In the genomic region with DNA sequence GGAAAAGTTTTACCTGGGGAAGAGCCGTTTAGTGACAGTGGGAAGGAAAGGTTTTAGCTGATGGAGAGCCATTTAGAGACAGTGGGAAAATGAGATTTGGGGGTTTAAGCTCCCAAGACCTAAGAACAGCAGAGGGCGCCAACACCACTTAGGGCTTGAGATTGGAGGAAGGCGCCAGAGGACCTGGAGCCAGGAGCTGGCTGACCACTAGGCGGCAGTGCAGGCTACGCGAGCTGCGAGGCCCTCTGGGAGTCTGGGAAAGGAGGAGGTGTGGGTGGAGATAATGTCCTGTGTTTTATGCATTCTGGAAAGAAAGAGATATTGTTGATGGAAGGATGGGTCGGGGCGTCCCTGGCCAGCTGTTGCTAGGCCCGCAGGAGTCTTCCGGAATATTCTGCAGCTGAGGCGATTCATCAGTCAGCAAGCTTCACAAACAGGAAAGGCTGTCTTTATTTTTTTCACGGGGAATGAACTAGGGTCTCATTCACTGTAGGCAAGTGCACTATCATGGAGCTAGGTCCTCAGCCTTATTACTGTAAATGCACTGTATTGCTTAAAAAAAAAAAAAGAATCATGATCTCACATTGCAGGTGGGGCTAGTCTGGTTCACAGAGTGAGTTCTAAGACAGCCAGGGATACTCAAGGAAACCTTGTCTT, we compare ENCODE assay signal across 8 mouse cellular contexts. TPM values are rescaled to one million over a fixed set of nuclear protein-coding genes. Genes with fewer than 3 reads are reported as not detected.
A peak's percentile ranks its signal among the peaks of the same experiment; 100 is the strongest.
DNase-seq lines count a peak whose midpoint lies in the region; ATAC-seq and TF ChIP-seq lines count a peak whose summit lies in the region.

No protein-coding gene starts in this region.

- peak; percentile 100 for TF ChIP-seq CTCF in lung, postnatal 0 days (IDR thresholded peaks at IDR 0.05)

- H3K36me3 ChIP-seq in hindbrain, embryonic 11.5 days (ENCODE audit: control insufficient read depth, insufficient read depth, low read length), result no peaks in the 10 kb centered on the region
- no peaks in the 10 kb centered on the region for H3K36me3 ChIP-seq in lung, postnatal 0 days (ENCODE audit: insufficient read depth, low read length)

- no peak overlapping the region for H3K27ac ChIP-seq in hindbrain, embryonic 11.5 days (ENCODE audit: low read depth, low read length)
- no peak overlapping the region for H3K27ac ChIP-seq in lung, postnatal 0 days (ENCODE audit: low read length)

- H3K4me3 ChIP-seq in hindbrain, embryonic 11.5 days (ENCODE audit: low read depth, low read length), result no peak overlapping the region
- H3K4me3 ChIP-seq in lung, postnatal 0 days (ENCODE audit: low read depth, low read length), result no peak overlapping the region

- H3K4me1 ChIP-seq in hindbrain, embryonic 11.5 days (replicated peaks; ENCODE audit: control insufficient read depth, insufficient read depth, low read length), result no peaks in the 10 kb centered on the region
- no peaks in the 10 kb centered on the region for H3K4me1 ChIP-seq in lung, postnatal 0 days (ENCODE audit: insufficient read depth, low read depth, low read length)

- no peak for TF ChIP-seq EP300 in lung, postnatal 0 days (IDR thresholded peaks at IDR 0.05)

- peak; percentile 92 for ATAC-seq in hindbrain, embryonic 11.5 days (ENCODE audit: low FRiP score)
- peak; percentile 92 for ATAC-seq in lung, postnatal 0 days

- no peaks in the 10 kb centered on the region for H3K27me3 ChIP-seq in hindbrain, embryonic 11.5 days (ENCODE audit: control insufficient read depth, insufficient read depth, low read length)
- no peaks in the 10 kb centered on the region for H3K27me3 ChIP-seq in lung, postnatal 0 days (replicated peaks; ENCODE audit: insufficient read depth, low read length)

- DNase-seq in MN1 (ENCODE audit: low spot score), result peak; percentile 94
- peak; percentile 95 for DNase-seq in cerebellum, adult 9-10 months
- DNase-seq in frontal cortex, adult 2 months (ENCODE audit: extremely low spot score in 1 of 2, low spot score in 1 of 2), result peak; percentile 88 to 99
- peak; percentile 99 for DNase-seq in hindbrain, embryonic 11.5 days (ENCODE audit: low spot score)
- peak; percentile 99 to 100 for DNase-seq in layer of hippocampus, postnatal 10 days (ENCODE audit: low spot score in 2 of 2)
- peak; percentile 96 for DNase-seq in lung, postnatal 0 days (ENCODE audit: low spot score)
- peak; percentile 98 for DNase-seq in ovary, postnatal 14 days (ENCODE audit: low spot score)
- DNase-seq in thymus, postnatal 10 days (ENCODE audit: low spot score in 2 of 2), result peak; percentile 86 to 99

- H3K9me3 ChIP-seq in hindbrain, embryonic 11.5 days (ENCODE audit: control insufficient read depth, low read length), result no peaks in the 10 kb centered on the region
- no peaks in the 10 kb centered on the region for H3K9me3 ChIP-seq in lung, postnatal 0 days (ENCODE audit: low read length)

- WGBS in hindbrain, embryonic 11.5 days, result 7% methylated on average over 13 of the region's 13 CpGs
- WGBS in lung, postnatal 0 days, result 5% methylated on average over 13 of the region's 13 CpGs

- H3K9ac ChIP-seq in hindbrain, embryonic 11.5 days (ENCODE audit: low read depth, low read length), result no peak overlapping the region
- H3K9ac ChIP-seq in lung, postnatal 0 days (replicated peaks; ENCODE audit: low read depth), result no peak overlapping the region

- H3K4me2 ChIP-seq in hindbrain, embryonic 11.5 days (replicated peaks; ENCODE audit: low read depth, low read length), result no peak overlapping the region
- 0 out of 2 replicates have a peak overlapping the region, but pooled peaks have one; percentile 19 for H3K4me2 ChIP-seq in lung, postnatal 0 days (replicated peaks; ENCODE audit: low read depth, low read length)

RNA-seq across cellular contexts. Expression of a gene that starts 9.5 kb away (rescaled TPM):
- 0.08 and 0.12 TPM in 2 replicates for polyA plus RNA-seq in frontal cortex, adult 2 months (2012; rRNA removed)
- 0.09 TPM in 1 of 2 replicates, not detected in the other for polyA plus RNA-seq in hindbrain, embryonic 11.5 days (2014; fragmentation: Nextera tagmentation; extraction: Ambion mirVana)
- total RNA-seq in layer of hippocampus, postnatal 10 days (2021), result under 1 TPM; 0.37 to 0.60 TPM
- polyA plus RNA-seq in lung, postnatal 0 days (2015; fragmentation: Nextera tagmentation; extraction: Ambion mirVana), result 0.33 and 0.42 TPM in 2 replicates

RNA-seq across cellular contexts. Expression of a gene that starts 13.6 kb away (rescaled TPM):
- polyA plus RNA-seq in frontal cortex, adult 2 months (2012; rRNA removed), result 6.7 and 7.7 TPM in 2 replicates
- 0.93 and 1.2 TPM in 2 replicates for polyA plus RNA-seq in hindbrain, embryonic 11.5 days (2014; fragmentation: Nextera tagmentation; extraction: Ambion mirVana)
- 1 to 10 TPM; 8.2 to 8.7 TPM for total RNA-seq in layer of hippocampus, postnatal 10 days (2021)
- polyA plus RNA-seq in lung, postnatal 0 days (2015; fragmentation: Nextera tagmentation; extraction: Ambion mirVana), result 1.5 TPM in 2 replicates

RNA-seq across cellular contexts. Expression of a gene that starts 13.7 kb away (rescaled TPM):
- 14.9 and 17.2 TPM in 2 replicates for polyA plus RNA-seq in frontal cortex, adult 2 months (2012; rRNA removed)
- 19.8 and 20.6 TPM in 2 replicates for polyA plus RNA-seq in hindbrain, embryonic 11.5 days (2014; fragmentation: Nextera tagmentation; extraction: Ambion mirVana)
- total RNA-seq in layer of hippocampus, postnatal 10 days (2021), result 1 to 10 TPM; 7.7 to 8.7 TPM
- polyA plus RNA-seq in lung, postnatal 0 days (2015; fragmentation: Nextera tagmentation; extraction: Ambion mirVana), result 13.4 and 14.5 TPM in 2 replicates

RNA-seq across cellular contexts. Expression of a gene that starts 35.3 kb away (rescaled TPM):
- polyA plus RNA-seq in frontal cortex, adult 2 months (2012; rRNA removed), result not detected in 2 replicates
- polyA plus RNA-seq in hindbrain, embryonic 11.5 days (2014; fragmentation: Nextera tagmentation; extraction: Ambion mirVana), result 0.73 and 1.6 TPM in 2 replicates
- under 1 TPM; 0.20 to 0.64 TPM for total RNA-seq in layer of hippocampus, postnatal 10 days (2021)
- polyA plus RNA-seq in lung, postnatal 0 days (2015; fragmentation: Nextera tagmentation; extraction: Ambion mirVana), result not detected in 2 replicates

RNA-seq across cellular contexts. Expression of a gene that starts 55.0 kb away (rescaled TPM):
- polyA plus RNA-seq in frontal cortex, adult 2 months (2012; rRNA removed), result 48.8 and 49.0 TPM in 2 replicates
- polyA plus RNA-seq in hindbrain, embryonic 11.5 days (2014; fragmentation: Nextera tagmentation; extraction: Ambion mirVana), result 78.0 and 94.5 TPM in 2 replicates
- 10 to 100 TPM; 37.8 to 39.7 TPM for total RNA-seq in layer of hippocampus, postnatal 10 days (2021)
- 35.4 and 37.0 TPM in 2 replicates for polyA plus RNA-seq in lung, postnatal 0 days (2015; fragmentation: Nextera tagmentation; extraction: Ambion mirVana)
